ENCODE assay signal across 25 mouse cellular contexts in genomic region chr7:80443124-80443523, GRCm38 (mm10). TPM values are rescaled to one million over a fixed set of nuclear protein-coding genes. Genes with fewer than 3 reads are reported as not detected.
A peak's percentile ranks its signal among the peaks of the same experiment; 100 is the strongest.
DNase-seq lines count a peak whose midpoint lies in the region; ATAC-seq and TF ChIP-seq lines count a peak whose summit lies in the region.
"Had no signal": no experiment of that assay in that cellular context is flagged by ENCODE, and none has a peak within 500 bp of the region (broad histone marks: within the 10 kb centered on the region; RNA-seq: fewer than 3 reads in every experiment).

No protein-coding gene starts in this region.

- no peak for DNase-seq in forebrain, embryonic 10.5 days (ENCODE audit: extremely low spot score, low spot score)
- no peak for DNase-seq in forebrain, postnatal 0 days
- DNase-seq in heart, postnatal 14 days = no peak
- DNase-seq: adrenal gland, postnatal 14 days; B cell, adult 2 months; cerebellum, adult 18-20 months; cerebellum, adult 9-11 months; cerebellum, postnatal 36 days; gastrocnemius, adult 2 months; gastrocnemius, postnatal 25 days; kidney, adult 9 months had no signal

- no peaks in the 10 kb centered on the region for H3K9me3 ChIP-seq in forebrain, embryonic 10.5 days
- no peaks in the 10 kb centered on the region for H3K9me3 ChIP-seq in forebrain, postnatal 0 days (ENCODE audit: low read length)
- no peaks in the 10 kb centered on the region for H3K9me3 ChIP-seq in heart, embryonic 12.5 days (replicated peaks)
- H3K9me3 ChIP-seq in megakaryocyte, embryonic 14.5 days = no peaks in the 10 kb centered on the region
- H3K9me3 ChIP-seq in limb, embryonic 12.5 days = no peaks in the 10 kb centered on the region
- H3K9me3 ChIP-seq: embryonic facial prominence, embryonic 15.5 days; forebrain, embryonic 12.5 days; hindbrain, embryonic 15.5 days had no signal

- H3K4me2 ChIP-seq in forebrain, postnatal 0 days (ENCODE audit: low read depth) = no peak overlapping the region
- H3K4me2 ChIP-seq in heart, embryonic 12.5 days = no peak overlapping the region
- no peak overlapping the region for H3K4me2 ChIP-seq in limb, embryonic 12.5 days
- H3K4me2 ChIP-seq: embryonic facial prominence, embryonic 15.5 days; forebrain, embryonic 12.5 days; hindbrain, embryonic 15.5 days had no signal

- TF ChIP-seq CTCF in forebrain, postnatal 0 days (IDR thresholded peaks at IDR 0.05; ENCODE audit: low read depth) = no peak

- ATAC-seq in forebrain, postnatal 0 days = no peak
- ATAC-seq in heart, embryonic 12.5 days (ENCODE audit: insufficient number of reproducible peaks, low FRiP score) = no peak
- no peak for ATAC-seq in megakaryocyte, adult 5-6 weeks (ENCODE audit: poor library complexity, severe bottlenecking)
- no peak for ATAC-seq in limb, embryonic 12.5 days (ENCODE audit: insufficient number of reproducible peaks, insufficient read depth, low FRiP score, low TSS enrichment, low read depth)
- ATAC-seq in CD4-positive, CD25-positive, alpha-beta regulatory T cell, adult 4 months = no peak
- ATAC-seq: activated CD4-positive, CD25-positive, alpha-beta regulatory T cell, adult 4 months; forebrain, embryonic 16.5 days; inflammation-experienced regulatory T-cells, adult 6 months; intestine, postnatal 0 days had no signal

- peak overlapping the region; percentile 31; the same call in 1 of the 2 replicates for H3K27ac ChIP-seq in forebrain, embryonic 10.5 days
- H3K27ac ChIP-seq in forebrain, postnatal 0 days (ENCODE audit: low read depth, low read length) = no peak overlapping the region
- H3K27ac ChIP-seq in heart, embryonic 12.5 days (ENCODE audit: poor library complexity, severe bottlenecking) = 0 out of 2 replicates have a peak overlapping the region, but pooled peaks have one; percentile 96
- H3K27ac ChIP-seq in limb, embryonic 12.5 days = peak overlapping the region; percentile 82
- H3K27ac ChIP-seq: embryonic facial prominence, embryonic 15.5 days; forebrain, embryonic 12.5 days; gastrocnemius, adult 2 months; hindbrain, embryonic 15.5 days had no signal

- H3K27me3 ChIP-seq in forebrain, embryonic 10.5 days (ENCODE audit: poor library complexity, severe bottlenecking) = peaks cover 8% of the 10 kb centered on the region; the same call in 1 of the 2 replicates
- H3K27me3 ChIP-seq in forebrain, postnatal 0 days (ENCODE audit: insufficient read depth, low read length) = no peaks in the 10 kb centered on the region
- no peaks in the 10 kb centered on the region for H3K27me3 ChIP-seq in heart, embryonic 12.5 days (replicated peaks)
- H3K27me3 ChIP-seq in megakaryocyte, embryonic 14.5 days (replicated peaks) = no peaks in the 10 kb centered on the region
- no peaks in the 10 kb centered on the region for H3K27me3 ChIP-seq in limb, embryonic 12.5 days
- H3K27me3 ChIP-seq: embryonic facial prominence, embryonic 15.5 days; forebrain, embryonic 12.5 days; hindbrain, embryonic 15.5 days; Patski had no signal

- H3K4me1 ChIP-seq in forebrain, embryonic 10.5 days = peaks cover 55% of the 10 kb centered on the region
- H3K4me1 ChIP-seq in forebrain, postnatal 0 days (ENCODE audit: insufficient read depth) = peaks cover 15% of the 10 kb centered on the region
- H3K4me1 ChIP-seq in heart, embryonic 12.5 days (replicated peaks) = peaks cover 75% of the 10 kb centered on the region
- H3K4me1 ChIP-seq in megakaryocyte, embryonic 14.5 days = peaks cover 94% of the 10 kb centered on the region
- H3K4me1 ChIP-seq in limb, embryonic 12.5 days (replicated peaks) = peaks cover 63% of the 10 kb centered on the region

- no peak overlapping the region for H3K4me3 ChIP-seq in forebrain, embryonic 10.5 days
- H3K4me3 ChIP-seq in forebrain, postnatal 0 days (ENCODE audit: low read depth, low read length) = no peak overlapping the region
- no peak overlapping the region for H3K4me3 ChIP-seq in heart, embryonic 12.5 days
- peak overlapping the region; percentile 91 for H3K4me3 ChIP-seq in megakaryocyte, embryonic 14.5 days (replicated peaks)
- no peak overlapping the region for H3K4me3 ChIP-seq in limb, embryonic 12.5 days (replicated peaks)
- H3K4me3 ChIP-seq: embryonic facial prominence, embryonic 15.5 days; erythroblast, embryonic 14.5 days; forebrain, embryonic 12.5 days; gastrocnemius, adult 2 months; hindbrain, embryonic 15.5 days had no signal

- WGBS in forebrain, embryonic 10.5 days = 83% methylated on average over 3 of the region's 3 CpGs
- 83% methylated on average over 3 of the region's 3 CpGs for WGBS in forebrain, postnatal 0 days
- WGBS in heart, embryonic 12.5 days = 75% methylated on average over 3 of the region's 3 CpGs
- 69% methylated on average over 3 of the region's 3 CpGs for WGBS in limb, embryonic 12.5 days

- H3K36me3 ChIP-seq in forebrain, embryonic 10.5 days (replicated peaks) = no peaks in the 10 kb centered on the region
- no peaks in the 10 kb centered on the region for H3K36me3 ChIP-seq in forebrain, postnatal 0 days (ENCODE audit: insufficient read depth)
- no peaks in the 10 kb centered on the region for H3K36me3 ChIP-seq in heart, embryonic 12.5 days
- H3K36me3 ChIP-seq in megakaryocyte, embryonic 14.5 days (replicated peaks; ENCODE audit: low read length) = peaks cover 3% of the 10 kb centered on the region
- no peaks in the 10 kb centered on the region for H3K36me3 ChIP-seq in limb, embryonic 12.5 days
- H3K36me3 ChIP-seq: embryonic facial prominence, embryonic 15.5 days; forebrain, embryonic 12.5 days; hindbrain, embryonic 15.5 days had no signal

- intact Hi-C loops in heart, postnatal 14 days (cut with DNase I) = no loop called here

- H3K9ac ChIP-seq in forebrain, postnatal 0 days = no peak overlapping the region
- H3K9ac ChIP-seq in heart, embryonic 12.5 days = no peak overlapping the region
- H3K9ac ChIP-seq in limb, embryonic 12.5 days (replicated peaks) = no peak overlapping the region
- H3K9ac ChIP-seq: embryonic facial prominence, embryonic 15.5 days; forebrain, embryonic 12.5 days; hindbrain, embryonic 15.5 days had no signal

RNA-seq across cellular contexts. Expression of gene Furin, which starts 37.9 kb away (rescaled TPM):
- 3.3 and 3.9 TPM in 2 replicates for polyA plus RNA-seq in forebrain, embryonic 10.5 days (2016; fragmentation: Nextera tagmentation; extraction: Ambion mirVana)
- 16.9 and 21.8 TPM in 2 replicates for total RNA-seq in forebrain, postnatal 0 days (2014; rRNA removed)
- polyA plus RNA-seq in forebrain, postnatal 0 days (2015; fragmentation: Nextera tagmentation; extraction: Ambion mirVana) = 6.8 and 7.7 TPM in 2 replicates
- 24.5 and 25.9 TPM in 2 replicates for polyA plus RNA-seq in heart, embryonic 12.5 days (2016; fragmentation: Nextera tagmentation; extraction: Ambion mirVana)
- total RNA-seq in heart, postnatal 14 days (2021) = 100 to 1,000 TPM; 115 to 127 TPM
- polyA plus RNA-seq in megakaryocyte, embryonic 14.5 days (2012; ENCODE audit: insufficient read depth, low replicate concordance) = 72.7 and 125 TPM in 2 replicates
- 28.0 and 34.1 TPM in 2 replicates for total RNA-seq in megakaryocyte, adult 5-6 weeks (2015)
- 13.8 and 21.3 TPM in 2 replicates for total RNA-seq in megakaryocyte, adult 5-6 weeks (2017)
- 10.7 and 13.2 TPM in 2 replicates for polyA plus RNA-seq in limb, embryonic 12.5 days (2016; fragmentation: Nextera tagmentation; extraction: Ambion mirVana)
- 1 to 10 TPM; 5.5 to 7.3 TPM for polyA plus RNA-seq in CD4-positive, CD25-positive, alpha-beta regulatory T cell, adult 4 months (2017; shearing (Covaris generic))

RNA-seq across cellular contexts. Expression of gene Fes, which starts 55.4 kb away (rescaled TPM):
- polyA plus RNA-seq in forebrain, embryonic 10.5 days (2016; fragmentation: Nextera tagmentation; extraction: Ambion mirVana) = 7.2 and 9.2 TPM in 2 replicates
- total RNA-seq in forebrain, postnatal 0 days (2014; rRNA removed) = 4.5 and 6.4 TPM in 2 replicates
- 2.5 and 2.8 TPM in 2 replicates for polyA plus RNA-seq in forebrain, postnatal 0 days (2015; fragmentation: Nextera tagmentation; extraction: Ambion mirVana)
- polyA plus RNA-seq in heart, embryonic 12.5 days (2016; fragmentation: Nextera tagmentation; extraction: Ambion mirVana) = 10.2 and 11.4 TPM in 2 replicates
- total RNA-seq in heart, postnatal 14 days (2021) = 10 to 100 TPM; 16.7 to 18.2 TPM
- polyA plus RNA-seq in megakaryocyte, embryonic 14.5 days (2012; ENCODE audit: insufficient read depth, low replicate concordance) = 42.2 and 53.1 TPM in 2 replicates
- total RNA-seq in megakaryocyte, adult 5-6 weeks (2015) = 260 and 265 TPM in 2 replicates
- total RNA-seq in megakaryocyte, adult 5-6 weeks (2017) = 252 and 267 TPM in 2 replicates
- polyA plus RNA-seq in limb, embryonic 12.5 days (2016; fragmentation: Nextera tagmentation; extraction: Ambion mirVana) = 10.2 and 11.0 TPM in 2 replicates
- polyA plus RNA-seq in CD4-positive, CD25-positive, alpha-beta regulatory T cell, adult 4 months (2017; shearing (Covaris generic)) = 1 to 10 TPM in 1 of 2 experiments, under 1 TPM in 1; 0.11 to 2.5 TPM
